Mouse (Mus musculus) testis, adult 2 months (tissue): ENCODE results near the gene Slamf1.

Experiments
- CTCF ChIP-seq: fragments of 200-500 bp; IDR thresholded peaks from 2 replicates; pipeline ENCODE4 v1.5.1; 2012; ENCODE audit warnings: low read depth, mild to moderate bottlenecking, inconsistent platforms, low read length, moderate library complexity; ENCODE audit not compliant: control insufficient read depth, insufficient read depth, insufficient replicate concordance
- POLR2A ChIP-seq: fragments of 200-500 bp; IDR thresholded peaks from 2 replicates; pipeline ENCODE4 v1.6.1; 2012; ENCODE audit warnings: low read depth, mild to moderate bottlenecking, inconsistent platforms, low read length, moderate library complexity; ENCODE audit not compliant: control insufficient read depth

DNA sequence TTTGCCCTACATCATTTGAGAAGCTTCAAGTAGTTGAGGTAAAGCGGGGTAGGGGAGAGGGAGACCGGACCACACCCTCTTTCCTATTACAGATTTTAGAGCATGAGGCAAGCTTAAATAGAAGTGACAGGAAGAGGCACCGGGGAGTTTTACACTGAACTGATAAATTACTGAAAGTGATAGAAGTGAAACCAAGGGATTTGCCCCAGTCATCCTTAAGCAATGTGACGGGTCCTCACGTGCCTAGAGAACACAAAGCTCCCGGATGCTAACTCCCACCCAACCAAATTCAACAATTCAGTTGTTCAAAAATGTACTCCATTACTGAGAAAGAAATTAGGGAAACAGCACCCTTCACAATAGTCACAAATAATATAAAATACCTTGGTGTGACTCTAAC, 32.0 kb upstream of the Slamf1 start:
- no peak for TF ChIP-seq POLR2A
- TF ChIP-seq CTCF, result no peak
